Mouse (Mus musculus) myocyte (in vitro differentiated cells): Measurements from ENCODE around the gene Jade1.

Experiments used
- MAX ChIP-seq: IDR thresholded peaks from one replicate; pipeline ENCODE4 v1.6.1; 2011; ENCODE audit warnings: low read depth, mild to moderate bottlenecking, control low read depth
- POLR2A ChIP-seq: IDR thresholded peaks from one replicate; pipeline ENCODE4 v1.6.1; 2011; ENCODE audit warnings: low read depth, mild to moderate bottlenecking, control low read depth, moderate library complexity; ENCODE audit not compliant: insufficient read length
- POLR2AphosphoS2 ChIP-seq: IDR thresholded peaks from one replicate; pipeline ENCODE4 v1.6.1; 2011; ENCODE audit warnings: low read depth, control low read depth; ENCODE audit not compliant: insufficient read length
- USF1 ChIP-seq: IDR thresholded peaks from one replicate; pipeline ENCODE4 v1.6.1; 2011; ENCODE audit warnings: low read depth, mild to moderate bottlenecking, control low read depth, moderate library complexity

DNA sequence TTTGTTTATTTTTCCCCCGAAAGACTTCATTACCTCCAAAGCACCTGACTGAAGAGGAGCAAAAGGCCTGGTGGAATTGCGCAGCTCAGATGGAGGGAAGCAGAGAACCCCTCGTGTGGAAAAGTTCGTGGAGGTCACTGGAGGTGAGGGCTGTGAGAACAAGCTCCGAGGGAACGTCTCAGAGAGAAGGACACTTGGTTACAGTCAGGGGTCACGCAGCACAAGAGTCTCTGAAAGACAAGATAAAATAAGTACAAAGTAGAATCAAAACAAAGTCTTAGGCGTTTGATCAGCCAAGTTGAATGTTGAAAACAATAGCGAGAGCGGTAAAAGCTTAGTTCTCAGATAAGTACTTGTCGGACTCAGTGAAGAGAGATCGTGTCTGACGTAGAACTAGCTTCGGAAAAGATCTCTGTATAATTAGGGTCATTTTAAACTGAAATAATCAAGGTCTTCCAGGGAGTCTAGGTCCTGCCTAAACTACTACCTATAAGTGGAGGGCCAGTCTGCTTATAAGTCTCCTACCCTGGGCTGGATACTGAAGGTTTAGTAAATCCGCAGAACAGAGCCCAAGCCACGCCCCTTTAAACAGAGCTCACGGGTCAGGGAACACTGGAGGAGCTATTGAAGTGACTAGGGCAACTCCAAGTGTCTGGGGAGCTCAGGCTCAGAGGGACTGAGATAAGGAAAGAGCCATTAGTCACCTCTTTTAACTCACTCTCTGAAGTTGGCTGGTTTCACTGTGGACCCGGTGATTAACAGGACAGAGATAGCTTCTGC is 33.1 kb upstream of the Jade1 start:
- TF ChIP-seq POLR2A (no peak), MAX (no peak), USF1 (no peak), POLR2AphosphoS2 (no peak)
